In genomic region chr8:124286461-124287124, GRCm38 (mm10) we compare ENCODE assay signal across 8 mouse cellular contexts. TPM values are rescaled to one million over a fixed set of nuclear protein-coding genes. Genes with fewer than 3 reads are reported as not detected.
DNase-seq lines count a peak whose midpoint lies in the region; ATAC-seq and TF ChIP-seq lines count a peak whose summit lies in the region.

No protein-coding gene starts in this region.

- no peaks in the 10 kb centered on the region for H3K36me3 ChIP-seq in heart, embryonic 13.5 days
- no peaks in the 10 kb centered on the region for H3K36me3 ChIP-seq in forebrain, postnatal 0 days (ENCODE audit: insufficient read depth)
- H3K36me3 ChIP-seq in midbrain, embryonic 16.5 days (ENCODE audit: control insufficient read depth, insufficient read depth, low read length): no peaks in the 10 kb centered on the region

- H3K4me2 ChIP-seq in heart, embryonic 13.5 days: no peak overlapping the region
- no peak overlapping the region for H3K4me2 ChIP-seq in forebrain, postnatal 0 days (ENCODE audit: low read depth)
- H3K4me2 ChIP-seq in midbrain, embryonic 16.5 days (ENCODE audit: low read length): no peak overlapping the region

- no peak for DNase-seq in heart, postnatal 36 days
- DNase-seq in CD4-positive helper T cell, adult 2 months (ENCODE audit: low read depth, low spot score): peak; percentile 26
- DNase-seq in forebrain, postnatal 0 days: peak; percentile 46
- no peak for DNase-seq in adrenal gland, postnatal 36 days
- DNase-seq in urinary bladder, postnatal 36 days (ENCODE audit: low spot score in 2 of 2): no peak

- ATAC-seq in heart, embryonic 13.5 days (ENCODE audit: extremely low read depth, insufficient number of reproducible peaks, low FRiP score, low TSS enrichment): no peak
- ATAC-seq in forebrain, postnatal 0 days: peak; percentile 42
- ATAC-seq in midbrain, embryonic 16.5 days: no peak
- no peak for ATAC-seq in CD4-positive, CD25-positive, alpha-beta regulatory T cell, adult 4 months

- H3K4me1 ChIP-seq in heart, embryonic 13.5 days: peaks cover 72% of the 10 kb centered on the region
- H3K4me1 ChIP-seq in forebrain, postnatal 0 days (ENCODE audit: insufficient read depth): peaks cover 48% of the 10 kb centered on the region
- peaks cover 52% of the 10 kb centered on the region for H3K4me1 ChIP-seq in midbrain, embryonic 16.5 days (ENCODE audit: control insufficient read depth, insufficient read depth, low read length)

- H3K27me3 ChIP-seq in heart, embryonic 13.5 days (replicated peaks): no peaks in the 10 kb centered on the region
- no peaks in the 10 kb centered on the region for H3K27me3 ChIP-seq in forebrain, postnatal 0 days (ENCODE audit: insufficient read depth, low read length)
- no peaks in the 10 kb centered on the region for H3K27me3 ChIP-seq in midbrain, embryonic 16.5 days (ENCODE audit: control insufficient read depth, insufficient read depth, low read depth, low read length)

- no peaks in the 10 kb centered on the region for H3K9me3 ChIP-seq in heart, embryonic 13.5 days
- no peaks in the 10 kb centered on the region for H3K9me3 ChIP-seq in forebrain, postnatal 0 days (ENCODE audit: low read length)
- no peaks in the 10 kb centered on the region for H3K9me3 ChIP-seq in midbrain, embryonic 16.5 days (replicated peaks; ENCODE audit: control insufficient read depth, low read length, poor library complexity, severe bottlenecking)

- peak; percentile 54 for TF ChIP-seq CTCF in forebrain, postnatal 0 days (IDR thresholded peaks at IDR 0.05; ENCODE audit: low read depth)

- no peak overlapping the region for H3K27ac ChIP-seq in heart, embryonic 13.5 days (replicated peaks)
- 0 out of 2 replicates have a peak overlapping the region, but pooled peaks have one; percentile 22 for H3K27ac ChIP-seq in forebrain, postnatal 0 days (ENCODE audit: low read depth, low read length)
- peak overlapping the region; percentile 62 for H3K27ac ChIP-seq in midbrain, embryonic 16.5 days (ENCODE audit: low read length)

- 0 out of 2 replicates have a peak overlapping the region, but pooled peaks have one; percentile 37 for H3K9ac ChIP-seq in heart, embryonic 13.5 days
- no peak overlapping the region for H3K9ac ChIP-seq in forebrain, postnatal 0 days
- H3K9ac ChIP-seq in midbrain, embryonic 16.5 days (ENCODE audit: low read depth, low read length): no peak overlapping the region

- intact Hi-C loops in heart, postnatal 36 days (cut with DNase I): loop anchor here (2.0 kb wide), 1 partner anchor 234 kb away; no protein-coding TSS in a partner anchor

- 57% methylated on average over 4 of the region's 4 CpGs for WGBS in heart, embryonic 13.5 days
- 56% methylated on average over 4 of the region's 4 CpGs for WGBS in forebrain, postnatal 0 days
- WGBS in midbrain, embryonic 16.5 days: 59% methylated on average over 4 of the region's 4 CpGs

- no peak overlapping the region for H3K4me3 ChIP-seq in heart, embryonic 13.5 days
- H3K4me3 ChIP-seq in forebrain, postnatal 0 days (ENCODE audit: low read depth, low read length): no peak overlapping the region
- no peak overlapping the region for H3K4me3 ChIP-seq in midbrain, embryonic 16.5 days (ENCODE audit: low read depth, low read length)

RNA-seq across cellular contexts. Expression of gene Galnt2, which starts 55.4 kb away (rescaled TPM):
- 42.8 and 47.2 TPM in 2 replicates for polyA plus RNA-seq in heart, embryonic 13.5 days (2015; fragmentation: Nextera tagmentation; extraction: Ambion mirVana)
- 10 to 100 TPM; 32.1 to 34.2 TPM for total RNA-seq in heart, postnatal 36 days (2021)
- 55.4 and 55.5 TPM in 2 replicates for total RNA-seq in forebrain, postnatal 0 days (2014; rRNA removed)
- polyA plus RNA-seq in forebrain, postnatal 0 days (2015; fragmentation: Nextera tagmentation; extraction: Ambion mirVana): 58.2 and 63.1 TPM in 2 replicates
- 45.7 and 49.0 TPM in 2 replicates for polyA plus RNA-seq in midbrain, embryonic 16.5 days (2015; fragmentation: Nextera tagmentation; extraction: Ambion mirVana)
- 10 to 100 TPM; 58.1 to 62.7 TPM for total RNA-seq in adrenal gland, postnatal 36 days (2021)
- 10 to 100 TPM; 18.5 to 18.7 TPM for polyA plus RNA-seq in CD4-positive, CD25-positive, alpha-beta regulatory T cell, adult 4 months (2017; shearing (Covaris generic))

Comparison
In these comparisons a context has a peak if more than half of its experiments do, and no peak if none do; other contexts are left out.
1. DNase-seq: peak in CD4-positive helper T cell, adult 2 months (single experiment) and forebrain, postnatal 0 days (single experiment); none in heart, postnatal 36 days (0 of 2), adrenal gland, postnatal 36 days (0 of 2) and urinary bladder, postnatal 36 days (0 of 2).